Mouse (Mus musculus) small intestine, adult 2 months (tissue): Measurements from ENCODE around the gene Hoxa5.

Source experiments
- CTCF ChIP-seq: fragments of 200-500 bp; IDR thresholded peaks from 2 replicates; pipeline ENCODE4 v1.5.1; 2012; ENCODE audit warnings: low read depth, mild to moderate bottlenecking, control low read depth, inconsistent platforms, low read length, moderate library complexity, mixed read lengths; ENCODE audit not compliant: insufficient replicate concordance, insufficient read length; ENCODE audit errors: extremely low read depth
- POLR2A ChIP-seq: fragments of 200-500 bp; IDR thresholded peaks from 2 replicates; pipeline ENCODE4 v1.6.1; 2012; ENCODE audit warnings: low read depth, mild to moderate bottlenecking, control low read depth, inconsistent platforms, low read length, moderate library complexity

GRCm38 (mm10) chr6:52222729-52223128 lies 18.3 kb upstream of the Hoxa5 start:
- TF ChIP-seq CTCF (no peak), POLR2A (no peak)
